Mouse (Mus musculus): ENCODE measurements around the gene Sdk2. TPM values are rescaled to one million over a fixed set of nuclear protein-coding genes. Genes with fewer than 3 reads are reported as not detected.

Sdk2 gene
- polyA plus RNA-seq, 1 experiment from 2014 or later = 0.66 TPM

DNA sequence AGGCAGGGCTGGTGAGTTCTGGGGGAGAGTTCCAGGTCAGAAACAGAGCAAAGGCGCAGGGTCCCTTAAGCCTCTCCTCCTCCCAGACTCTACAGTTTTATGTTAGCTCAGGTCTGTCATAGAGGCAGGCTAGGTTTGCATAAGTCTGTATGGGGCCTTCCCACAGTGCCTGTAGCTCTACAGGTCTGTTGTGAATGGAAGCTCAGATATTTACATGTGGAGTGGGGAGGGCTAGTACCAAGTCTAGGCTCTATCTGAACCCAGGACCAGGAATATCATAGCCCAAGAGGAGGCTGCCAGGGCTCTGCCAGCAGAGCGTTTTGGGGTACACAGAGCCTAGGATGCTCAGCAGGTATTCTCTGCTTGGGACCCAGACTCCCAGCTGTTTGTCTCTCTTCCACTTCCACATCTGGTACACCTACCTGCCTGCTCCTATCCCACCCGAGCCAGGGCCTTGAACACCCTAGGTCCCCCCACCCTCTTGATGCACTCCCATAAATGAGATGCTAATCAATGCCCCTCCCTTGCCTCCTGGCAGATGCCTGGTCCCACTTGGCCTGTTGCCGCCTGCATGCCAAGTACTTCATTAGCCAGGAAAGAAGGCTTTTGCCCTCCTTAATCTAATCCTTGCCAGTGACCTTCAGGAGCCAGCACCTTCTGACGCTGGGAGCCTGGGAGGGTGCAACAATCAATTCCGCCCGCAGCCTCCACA is 115.8 kb downstream of the Sdk2 start:
- no peaks in the 10 kb centered on the region for H3K9me3 ChIP-seq (ENCODE audit: control insufficient read depth)
- ATAC-seq = no peak
- H3K4me2 ChIP-seq (replicated peaks; ENCODE audit: low read depth) = no peak overlapping the region
- H3K4me1 ChIP-seq (replicated peaks; ENCODE audit: control insufficient read depth, insufficient read depth, low read length) = no peaks in the 10 kb centered on the region
- 70% methylated on average over 7 of the region's 7 CpGs for WGBS
- H3K36me3 ChIP-seq (ENCODE audit: control insufficient read depth, insufficient read depth) = no peaks in the 10 kb centered on the region
- H3K27ac ChIP-seq (ENCODE audit: low read depth, low read length) = no peak overlapping the region
- H3K27me3 ChIP-seq (replicated peaks; ENCODE audit: control insufficient read depth, insufficient read depth, low read length) = no peaks in the 10 kb centered on the region
- H3K9ac ChIP-seq (ENCODE audit: low read depth, low read length) = no peak overlapping the region
- no peak for TF ChIP-seq CTCF (IDR thresholded peaks at IDR 0.05; ENCODE audit: low read depth)
- H3K4me3 ChIP-seq (ENCODE audit: low read depth, low read length) = no peak overlapping the region

DNA sequence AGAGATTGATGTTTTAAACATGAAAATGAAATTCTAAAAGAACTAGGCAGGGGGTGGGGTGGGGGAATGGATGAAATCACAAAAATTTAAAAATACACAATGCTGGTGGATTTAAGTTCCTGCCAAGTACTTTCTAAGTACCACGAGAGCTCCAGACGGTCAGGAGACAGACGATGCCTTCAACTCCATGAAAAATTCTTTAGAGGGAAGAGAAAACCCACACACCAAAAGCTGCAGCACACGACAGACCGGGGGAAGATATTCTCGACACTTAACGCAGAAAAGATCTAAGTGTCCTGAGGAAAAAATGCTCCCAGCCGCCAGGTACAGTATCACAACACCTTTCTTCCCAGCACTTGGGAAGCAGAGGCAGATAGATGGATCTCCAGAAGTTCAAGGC is 118.2 kb downstream of the Sdk2 start:
- no peaks in the 10 kb centered on the region for H3K9me3 ChIP-seq (ENCODE audit: control insufficient read depth)
- no peak overlapping the region for H3K27ac ChIP-seq (ENCODE audit: low read depth, low read length)
- H3K4me1 ChIP-seq (replicated peaks; ENCODE audit: control insufficient read depth, insufficient read depth, low read length) = no peaks in the 10 kb centered on the region
- ATAC-seq = no peak
- H3K9ac ChIP-seq (ENCODE audit: low read depth, low read length) = no peak overlapping the region
- no peaks in the 10 kb centered on the region for H3K27me3 ChIP-seq (replicated peaks; ENCODE audit: control insufficient read depth, insufficient read depth, low read length)
- H3K4me2 ChIP-seq (replicated peaks; ENCODE audit: low read depth) = no peak overlapping the region
- 66% methylated on average over 8 of the region's 8 CpGs for WGBS
- no peak overlapping the region for H3K4me3 ChIP-seq (ENCODE audit: low read depth, low read length)
- no peaks in the 10 kb centered on the region for H3K36me3 ChIP-seq (ENCODE audit: control insufficient read depth, insufficient read depth)
- no peak for TF ChIP-seq CTCF (IDR thresholded peaks at IDR 0.05; ENCODE audit: low read depth)

- WGBS = 65% methylated on average over 9 of the region's 9 CpGs
These were observed 124.6 kb downstream of the Sdk2 start for GRCm38 (mm10) chr11:113942101-113942735.

DNA sequence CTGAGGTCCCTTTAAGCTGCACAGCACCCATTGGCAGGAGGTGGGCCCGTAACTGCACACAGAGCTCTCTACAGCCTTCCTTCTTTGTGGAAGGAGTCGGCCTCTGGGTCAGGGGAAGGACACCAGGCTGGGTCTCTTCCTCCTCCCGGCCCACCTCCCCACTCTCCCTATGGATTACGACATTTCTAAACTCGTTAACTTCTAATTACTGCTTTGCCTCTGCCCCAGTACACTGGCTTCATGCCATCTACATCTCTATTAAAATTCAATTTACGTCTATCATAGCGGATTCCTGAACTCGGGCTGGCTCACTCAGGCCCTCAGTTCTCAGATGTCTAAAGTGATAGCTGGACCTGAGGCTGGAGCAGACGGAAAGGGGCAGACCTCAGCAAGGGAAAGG is 133.2 kb downstream of the Sdk2 start:
- no peaks in the 10 kb centered on the region for H3K27me3 ChIP-seq (replicated peaks; ENCODE audit: control insufficient read depth, insufficient read depth, low read length)

More at GRCm38 (mm10) chr11:113942101-113942735, 124.6 kb downstream of the Sdk2 start:
- Histone ChIP-seq H3K9ac (ENCODE audit: low read depth, low read length) (no peak overlapping the region), H3K4me3 (ENCODE audit: low read depth, low read length) (no peak overlapping the region), H3K36me3 (ENCODE audit: control insufficient read depth, insufficient read depth) (no peaks in the 10 kb centered on the region), H3K4me1 (replicated peaks; ENCODE audit: control insufficient read depth, insufficient read depth, low read length) (no peaks in the 10 kb centered on the region), H3K9me3 (ENCODE audit: control insufficient read depth) (no peaks in the 10 kb centered on the region), H3K4me2 (replicated peaks; ENCODE audit: low read depth) (no peak overlapping the region), H3K27ac (ENCODE audit: low read depth, low read length) (no peak overlapping the region), H3K27me3 (replicated peaks; ENCODE audit: control insufficient read depth, insufficient read depth, low read length) (no peaks in the 10 kb centered on the region)
- ATAC-seq = no peak
- TF ChIP-seq CTCF (IDR thresholded peaks at IDR 0.05; ENCODE audit: low read depth) = no peak

DNA sequence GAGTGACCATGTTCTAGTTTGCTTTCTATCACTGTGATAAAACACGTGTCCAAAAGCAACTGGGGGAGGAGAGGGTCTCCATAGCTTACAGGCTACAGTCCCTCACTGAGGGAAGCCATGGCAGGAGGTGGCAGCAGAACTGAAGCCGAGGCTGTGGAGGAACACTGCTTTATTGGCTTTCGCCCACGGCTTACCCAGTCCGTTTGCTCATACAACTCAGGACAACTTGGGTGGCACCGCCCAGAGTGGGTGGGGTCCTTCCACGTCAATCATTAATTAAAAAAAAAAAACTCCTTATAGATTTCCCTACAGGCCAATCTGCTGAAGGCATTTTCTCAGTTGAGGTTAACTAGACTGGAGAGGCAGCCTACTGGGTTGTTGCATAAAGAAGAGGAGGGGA is 133.9 kb downstream of the Sdk2 start:
- no peak for ATAC-seq
- Histone ChIP-seq H3K4me1 (replicated peaks; ENCODE audit: control insufficient read depth, insufficient read depth, low read length) (no peaks in the 10 kb centered on the region), H3K27me3 (replicated peaks; ENCODE audit: control insufficient read depth, insufficient read depth, low read length) (no peaks in the 10 kb centered on the region), H3K36me3 (ENCODE audit: control insufficient read depth, insufficient read depth) (no peaks in the 10 kb centered on the region), H3K4me3 (ENCODE audit: low read depth, low read length) (no peak overlapping the region), H3K9ac (ENCODE audit: low read depth, low read length) (no peak overlapping the region), H3K27ac (ENCODE audit: low read depth, low read length) (no peak overlapping the region), H3K4me2 (replicated peaks; ENCODE audit: low read depth) (no peak overlapping the region), H3K9me3 (ENCODE audit: control insufficient read depth) (no peaks in the 10 kb centered on the region)
- 40% methylated on average over 7 of the region's 7 CpGs for WGBS
- TF ChIP-seq CTCF (IDR thresholded peaks at IDR 0.05; ENCODE audit: low read depth) = no peak

More for the DNA sequence above, 133.2 kb downstream of the Sdk2 start:
- ATAC-seq = no peak
- H3K9me3 ChIP-seq (ENCODE audit: control insufficient read depth) = no peaks in the 10 kb centered on the region
- no peaks in the 10 kb centered on the region for H3K4me1 ChIP-seq (replicated peaks; ENCODE audit: control insufficient read depth, insufficient read depth, low read length)
- H3K27ac ChIP-seq (ENCODE audit: low read depth, low read length) = no peak overlapping the region
- H3K4me2 ChIP-seq (replicated peaks; ENCODE audit: low read depth) = no peak overlapping the region
- WGBS = 68% methylated on average over 9 of the region's 9 CpGs
- TF ChIP-seq CTCF (IDR thresholded peaks at IDR 0.05; ENCODE audit: low read depth) = no peak
- no peak overlapping the region for H3K9ac ChIP-seq (ENCODE audit: low read depth, low read length)
- H3K4me3 ChIP-seq (ENCODE audit: low read depth, low read length) = no peak overlapping the region
- H3K36me3 ChIP-seq (ENCODE audit: control insufficient read depth, insufficient read depth) = no peaks in the 10 kb centered on the region

- WGBS = 75% methylated on average over 4 of the region's 4 CpGs
- H3K27me3 ChIP-seq (replicated peaks; ENCODE audit: control insufficient read depth, insufficient read depth, low read length) = no peaks in the 10 kb centered on the region
- no peaks in the 10 kb centered on the region for H3K9me3 ChIP-seq (ENCODE audit: control insufficient read depth)
- H3K27ac ChIP-seq (ENCODE audit: low read depth, low read length) = no peak overlapping the region
- TF ChIP-seq CTCF (IDR thresholded peaks at IDR 0.05; ENCODE audit: low read depth) = no peak
- H3K4me1 ChIP-seq (replicated peaks; ENCODE audit: control insufficient read depth, insufficient read depth, low read length) = no peaks in the 10 kb centered on the region
- ATAC-seq = no peak
- H3K36me3 ChIP-seq (ENCODE audit: control insufficient read depth, insufficient read depth) = no peaks in the 10 kb centered on the region
- no peak overlapping the region for H3K9ac ChIP-seq (ENCODE audit: low read depth, low read length)
- no peak overlapping the region for H3K4me2 ChIP-seq (replicated peaks; ENCODE audit: low read depth)
- H3K4me3 ChIP-seq (ENCODE audit: low read depth, low read length) = no peak overlapping the region
These were observed 135.1 kb downstream of the Sdk2 start for GRCm38 (mm10) chr11:113931701-113932100.
